Mouse (Mus musculus) lung, adult 2 months (tissue): ENCODE measurements around the gene Gstk1. TPM values are rescaled to one million over a fixed set of nuclear protein-coding genes. Genes with fewer than 3 reads are reported as not detected.

Experiments
- DNase-seq: peaks from one replicate; pipeline ENCODE4 v3.0.0; 2022
- H3K4me1 ChIP-seq: fragments of 200-500 bp; 2 replicates; pipeline ENCODE4 v1.6.1; 2011; ENCODE audit warnings: low read length; ENCODE audit not compliant: control insufficient read depth, insufficient read depth
- H3K4me3 ChIP-seq: fragments of 200-500 bp; replicated peaks from 2 replicates; pipeline ENCODE3; 2011; ENCODE audit warnings: low read depth, mild to moderate bottlenecking, control low read depth, low read length; ENCODE audit errors: extremely low read depth
- CTCF ChIP-seq: fragments of 200-500 bp; IDR thresholded peaks from 2 replicates; pipeline ENCODE4 v1.5.1; 2011; ENCODE audit warnings: mild to moderate bottlenecking, low read length, control low read depth; ENCODE audit not compliant: insufficient read depth
- POLR2A ChIP-seq: fragments of 200-500 bp; IDR thresholded peaks from 2 replicates; pipeline ENCODE4 v1.6.1; 2011; ENCODE audit warnings: low read depth, mild to moderate bottlenecking, control low read depth, low read length, borderline replicate concordance; ENCODE audit errors: extremely low read depth
- whole genome bisulfite sequencing: fragments of 180-500 bp; shearing (Covaris S2); methylation state at CpG from one replicate; pipeline ENCODE4 v1.1.7; 2018; 5-methylcytosine and 5-hydroxymethylcytosine counted together
- polyA plus RNA-seq: library from polyadenylated mRNA; depleted of rRNA; stranded (reverse); fragments of >200 nt; gene quantifications from 2 replicates; pipeline ENCODE4 v1.2.3, GENCODE M21; 2012

The Gstk1 gene
- polyA plus RNA-seq, 1 experiment, result 47.4 TPM

GRCm38 (mm10) chr6:42237276-42237805 lies 8.4 kb upstream of the Gstk1 start:
- no peaks in the 10 kb centered on the region for H3K4me1 ChIP-seq
- 52% methylated on average over 6 of the region's 6 CpGs for WGBS
- DNase-seq, result no peak
- H3K4me3 ChIP-seq, result no peak overlapping the region
- TF ChIP-seq POLR2A, result no peak
- TF ChIP-seq CTCF, result no peak

- WGBS, result 47% methylated on average over 6 of the region's 6 CpGs
- 0 out of 2 replicates have a peak, but pooled peaks cover 3% of the 10 kb centered on the region for H3K4me1 ChIP-seq
- DNase-seq, result peak; percentile 14
- H3K4me3 ChIP-seq, result no peak overlapping the region
- no peak for TF ChIP-seq POLR2A
- no peak for TF ChIP-seq CTCF
These were observed 4.3 kb upstream of the Gstk1 start for GRCm38 (mm10) chr6:42241311-42242045.

GRCm38 (mm10) chr6:42247173-42247572 lies 1.4 kb downstream of the Gstk1 start:
- TF ChIP-seq CTCF (no peak), POLR2A (no peak)
- Histone ChIP-seq H3K4me3 (no peak overlapping the region), H3K4me1 (0 out of 2 replicates have a peak, but pooled peaks cover 3% of the 10 kb centered on the region)
- DNase-seq, result no peak
- WGBS, result 47% methylated on average over 8 of the region's 8 CpGs

- 0 out of 2 replicates have a peak, but pooled peaks cover 3% of the 10 kb centered on the region for H3K4me1 ChIP-seq
- DNase-seq, result no peak
- H3K4me3 ChIP-seq, result no peak overlapping the region
- 95% methylated on average over 1 of the region's 1 CpGs for WGBS
- TF ChIP-seq POLR2A (no peak), CTCF (no peak)
These were observed 2.2 kb downstream of the Gstk1 start for GRCm38 (mm10) chr6:42247981-42248380.

GRCm38 (mm10) chr6:42251791-42252190 lies 6.1 kb downstream of the Gstk1 start:
- no peak for DNase-seq
- 89% methylated on average over 4 of the region's 4 CpGs for WGBS
- TF ChIP-seq CTCF (no peak), POLR2A (no peak)
- Histone ChIP-seq H3K4me1 (no peaks in the 10 kb centered on the region), H3K4me3 (no peak overlapping the region)

- H3K4me1 ChIP-seq, result no peaks in the 10 kb centered on the region
- 81% methylated on average over 2 of the region's 2 CpGs for WGBS
- no peak overlapping the region for H3K4me3 ChIP-seq
- no peak for TF ChIP-seq CTCF
- TF ChIP-seq POLR2A, result no peak
- DNase-seq, result no peak
These were observed 7.4 kb downstream of the Gstk1 start for GRCm38 (mm10) chr6:42253103-42253502.

GRCm38 (mm10) chr6:42257303-42257863 lies 11.6 kb downstream of the Gstk1 start:
- no peak for TF ChIP-seq POLR2A
- TF ChIP-seq CTCF, result peak; percentile 86
- 14% methylated on average over 11 of the region's 11 CpGs for WGBS
- DNase-seq, result peak; percentile 60
- Histone ChIP-seq H3K4me3 (no peak overlapping the region), H3K4me1 (no peaks in the 10 kb centered on the region)

GRCm38 (mm10) chr6:42260430-42260829 lies 14.7 kb downstream of the Gstk1 start:
- TF ChIP-seq POLR2A (no peak), CTCF (no peak)
- H3K4me1 ChIP-seq, result no peaks in the 10 kb centered on the region
- WGBS, result 30% methylated on average over 6 of the region's 6 CpGs
- H3K4me3 ChIP-seq, result no peak overlapping the region
- peak; percentile 26 for DNase-seq

- TF ChIP-seq CTCF (no peak), POLR2A (peak; percentile 22; the same call in 1 of the 2 replicates)
- WGBS, result 26% methylated on average over 20 of the region's 20 CpGs
- H3K4me1 ChIP-seq, result no peaks in the 10 kb centered on the region; the same call in 1 of the 2 replicates
- DNase-seq, result peak; percentile 64
- H3K4me3 ChIP-seq, result peak within 1 kb of the TSS; percentile 42
These were observed 15.9 kb downstream of the Gstk1 start, which contains the start of gene Tmem139 for GRCm38 (mm10) chr6:42261524-42262170. Gene Tmem139 (plus strand): TSS chr6:42261970.
